Mouse (Mus musculus) layer of hippocampus, postnatal 36 days (tissue): Measurements from ENCODE around the gene Gemin7. TPM values are rescaled to one million over a fixed set of nuclear protein-coding genes. Genes with fewer than 3 reads are reported as not detected.
A peak's percentile ranks its signal among the peaks of the same experiment; 100 is the strongest.

ENCODE experiments used
- DNase-seq, 2 experiments: peaks; one replicate each; pipeline ENCODE4 v3.0.0; 2022
- total RNA-seq, 2 experiments: library from RNA; stranded (reverse); gene quantifications; 2 replicates each; pipeline ENCODE4 v1.2.3; 2021

Gemin7 gene
- total RNA-seq, 2 experiments from 2014 or later: 44.2 to 46.1 TPM

- DNase-seq: no peak
These were observed 1.8 kb downstream of the Gemin7 start for GRCm38 (mm10) chr7:19575559-19575958.

DNA sequence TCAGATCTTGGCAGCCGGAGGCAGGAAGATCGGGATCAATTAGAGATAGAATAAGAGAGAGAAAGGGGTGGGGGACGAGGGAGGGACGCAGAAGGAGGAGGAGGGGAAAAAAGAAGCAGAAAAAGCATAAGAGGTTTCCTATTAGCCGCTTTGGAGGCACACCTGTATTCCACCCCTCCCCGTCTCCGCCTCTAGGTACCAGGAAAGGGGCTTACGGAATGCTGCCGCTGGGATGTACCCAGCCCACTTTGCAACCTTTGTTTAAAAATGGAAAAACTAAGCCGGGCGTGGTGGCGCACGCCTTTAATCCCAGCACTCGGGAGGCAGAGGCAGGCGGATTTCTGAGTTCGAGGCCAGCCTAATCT lies 3.6 kb downstream of the Gemin7 start:
- DNase-seq: no peak

GRCm38 (mm10) chr7:19572926-19573775 lies 4.2 kb downstream of the Gemin7 start:
- peak; percentile 68 to 69 for DNase-seq

DNA sequence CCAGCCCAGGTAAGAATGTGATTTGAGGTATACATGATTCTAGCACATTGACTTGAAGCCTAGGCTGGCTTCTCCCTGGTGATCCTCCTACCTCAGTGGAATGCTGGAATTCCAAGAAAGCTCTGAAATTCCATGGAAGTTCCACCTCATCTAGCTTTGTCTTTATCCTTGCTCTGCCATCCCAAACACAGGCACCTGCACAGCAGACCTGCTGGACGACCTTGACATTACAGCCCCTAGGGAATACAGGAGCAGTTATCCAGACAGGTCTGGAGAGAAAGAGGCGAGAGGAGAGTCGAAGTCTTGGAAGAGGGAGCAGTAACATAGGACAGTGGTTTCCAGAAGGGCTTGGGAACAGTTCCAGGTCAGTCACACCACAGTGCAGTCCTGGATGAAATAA lies 7.7 kb downstream of the Gemin7 start:
- no peak for DNase-seq

GRCm38 (mm10) chr7:19567426-19567825 lies 10.0 kb downstream of the Gemin7 start:
- no peak for DNase-seq

DNA sequence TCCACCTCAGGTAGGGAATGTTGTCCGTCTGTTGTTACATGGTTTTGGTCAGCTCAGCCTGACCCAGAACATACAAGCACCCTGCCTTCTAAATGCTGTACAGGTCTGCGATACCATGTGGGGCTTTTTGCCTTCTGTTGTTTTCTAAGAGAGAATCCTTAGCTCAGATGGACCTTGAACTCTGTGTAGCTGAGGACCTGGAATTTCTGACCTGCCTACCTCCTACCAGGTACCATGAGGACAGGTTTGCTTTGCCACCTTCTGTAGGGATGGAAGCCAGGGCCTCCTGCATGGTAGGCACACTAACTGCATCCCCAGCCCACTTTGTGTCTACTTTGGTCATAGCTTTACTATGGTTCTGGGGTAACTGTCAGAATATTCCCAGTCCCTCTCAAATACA lies 11.6 kb downstream of the Gemin7 start:
- no peak for DNase-seq

- DNase-seq: no peak
These were observed 12.9 kb downstream of the Gemin7 start for GRCm38 (mm10) chr7:19564455-19564854.

- DNase-seq: no peak
These were observed 13.5 kb downstream of the Gemin7 start for GRCm38 (mm10) chr7:19563884-19564283.

DNA sequence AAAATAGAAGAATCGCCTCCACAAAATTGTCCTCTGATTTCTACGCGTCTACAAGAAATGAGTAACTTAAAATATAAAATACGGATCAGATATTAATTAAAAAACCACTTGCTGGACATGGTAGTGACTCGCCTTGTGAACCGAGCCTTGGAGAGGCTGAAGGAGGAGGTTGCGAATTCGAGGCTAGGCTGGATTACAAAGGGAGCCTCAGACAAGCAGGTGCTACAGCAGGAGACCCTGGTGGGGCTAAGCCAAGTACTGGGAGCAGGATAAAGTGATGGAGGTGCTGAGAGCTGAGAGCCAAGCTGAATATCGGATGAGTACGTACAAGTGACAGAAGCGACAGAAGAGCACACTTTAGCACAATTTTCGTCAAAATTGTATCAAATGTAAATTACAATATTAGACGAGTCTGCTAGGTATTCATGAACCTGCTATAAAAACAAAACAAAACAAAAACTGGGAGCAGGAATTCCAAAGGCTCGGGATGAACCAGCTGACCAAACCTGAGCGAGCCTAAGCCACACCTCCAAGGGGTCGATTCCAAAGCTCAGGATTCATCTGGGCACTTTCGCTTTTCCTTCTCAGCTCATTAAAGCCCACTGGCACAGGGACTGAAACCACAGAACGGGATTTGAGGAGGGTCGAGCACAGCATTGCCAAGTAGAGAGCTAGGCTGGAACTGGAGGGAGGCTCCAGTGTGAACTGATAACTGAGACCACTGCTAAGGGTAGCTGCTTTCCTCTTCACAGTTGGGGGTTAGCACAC lies 14.6 kb downstream of the Gemin7 start, which contains the start of gene Ppp1r37:
Gene Ppp1r37 (minus strand): TSS at position 434 of the 768 bp plus-strand sequence.
- no peak for DNase-seq

DNA sequence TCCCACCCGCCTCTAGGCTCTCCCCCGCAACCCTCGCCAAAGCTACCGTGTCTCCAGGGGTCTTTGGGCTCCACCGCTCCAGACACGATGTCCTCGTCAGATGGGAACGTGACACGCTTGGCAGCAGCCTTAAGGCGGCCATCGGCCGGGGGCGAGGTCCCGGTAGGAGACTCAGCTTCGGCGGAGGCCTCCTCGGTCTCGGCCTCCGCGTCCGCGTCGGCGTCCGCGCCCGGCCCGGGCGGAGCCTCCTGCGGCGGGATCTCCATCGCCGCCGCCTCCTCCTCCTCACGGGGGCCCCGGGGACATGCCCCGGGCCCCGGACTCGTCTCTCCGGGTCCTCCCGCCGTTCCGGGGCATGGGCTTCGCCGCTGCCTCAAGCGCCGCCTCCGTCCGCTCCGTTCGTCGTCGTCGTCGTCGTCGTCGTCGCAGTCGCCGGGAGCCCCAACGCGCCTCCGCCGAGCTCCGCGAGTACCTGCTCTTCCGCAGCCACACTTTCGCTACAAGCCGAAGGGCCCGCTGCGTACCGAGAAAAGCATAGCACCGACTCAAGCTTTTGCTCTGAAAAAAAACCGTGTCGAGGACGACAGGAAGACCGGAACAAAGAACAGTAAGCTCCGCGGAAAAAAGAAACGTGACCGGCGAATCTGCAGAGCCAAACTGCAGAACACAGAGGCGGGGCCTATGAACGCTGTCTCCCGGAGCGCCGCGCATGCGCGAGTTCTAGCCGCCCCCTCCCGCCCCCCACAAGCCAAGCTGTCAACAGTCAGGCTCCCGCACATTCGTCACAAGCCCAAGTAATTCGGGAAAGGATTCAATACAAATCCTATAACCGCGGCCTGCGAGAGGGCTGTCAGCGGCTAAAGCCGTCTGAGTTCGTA lies 15.4 kb downstream of the Gemin7 start:
- DNase-seq: peak; percentile 87

DNA sequence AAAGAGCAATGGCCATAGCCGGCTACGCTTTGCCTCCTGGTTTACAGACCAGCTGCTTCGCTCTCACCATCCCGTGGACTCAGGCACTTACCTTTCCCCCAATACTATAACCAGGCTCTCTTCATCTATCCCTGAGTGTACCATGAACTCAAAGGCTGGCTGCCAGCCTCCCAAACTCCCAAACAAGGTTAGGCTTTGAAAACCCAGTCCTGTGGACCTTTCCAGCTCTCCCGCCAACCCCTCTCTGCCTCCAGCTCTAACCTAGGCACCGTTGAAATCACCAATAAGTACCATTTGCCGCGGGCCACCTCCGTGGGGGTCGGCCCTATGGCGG lies 16.0 kb downstream of the Gemin7 start:
- DNase-seq: no peak

GRCm38 (mm10) chr7:19560491-19561260 lies 16.7 kb downstream of the Gemin7 start:
- no peak for DNase-seq

DNA sequence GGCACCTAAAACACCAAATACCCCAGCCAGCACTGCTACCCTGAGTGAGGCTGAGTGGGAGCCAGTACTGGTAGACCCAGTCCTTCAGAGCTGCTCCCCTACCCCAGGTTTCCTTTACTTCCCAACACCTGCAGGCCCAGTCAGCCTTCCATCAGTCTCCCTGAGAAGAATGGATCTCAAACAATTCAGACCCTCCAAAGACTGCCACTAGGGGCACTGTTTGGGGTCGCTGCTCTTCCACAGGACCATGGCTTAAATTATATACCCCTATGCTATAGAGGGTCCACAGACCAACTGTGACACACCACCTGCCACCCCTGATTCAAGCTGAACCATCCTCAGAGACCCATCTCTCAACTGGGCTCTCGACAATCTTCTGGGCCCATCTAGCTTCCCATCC lies 18.4 kb downstream of the Gemin7 start:
- DNase-seq: no peak

GRCm38 (mm10) chr7:19557982-19558900 lies 19.2 kb downstream of the Gemin7 start:
- DNase-seq: no peak

GRCm38 (mm10) chr7:19557086-19557485 lies 20.3 kb downstream of the Gemin7 start:
- DNase-seq: no peak

DNA sequence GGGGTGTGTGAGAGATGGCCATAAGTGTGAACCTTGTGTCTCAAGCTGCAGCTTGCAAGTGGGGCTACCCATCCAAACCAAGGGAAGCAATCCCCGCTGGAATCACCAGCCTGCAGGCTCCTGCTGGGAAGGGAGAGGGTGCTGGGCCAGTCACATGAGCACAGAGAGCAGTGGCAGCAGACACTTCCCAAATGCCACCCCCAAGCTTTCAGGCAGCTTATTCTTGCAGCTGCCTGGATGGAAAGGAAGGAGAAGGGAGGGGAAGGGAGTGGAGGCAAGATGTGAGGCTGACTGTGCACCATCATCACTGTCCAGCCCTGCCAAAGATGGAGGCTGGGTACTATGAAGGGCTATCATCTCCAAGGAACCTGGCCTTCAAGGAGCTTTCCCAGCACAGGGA lies 23.2 kb downstream of the Gemin7 start:
- DNase-seq: peak; percentile 31 to 55

DNA sequence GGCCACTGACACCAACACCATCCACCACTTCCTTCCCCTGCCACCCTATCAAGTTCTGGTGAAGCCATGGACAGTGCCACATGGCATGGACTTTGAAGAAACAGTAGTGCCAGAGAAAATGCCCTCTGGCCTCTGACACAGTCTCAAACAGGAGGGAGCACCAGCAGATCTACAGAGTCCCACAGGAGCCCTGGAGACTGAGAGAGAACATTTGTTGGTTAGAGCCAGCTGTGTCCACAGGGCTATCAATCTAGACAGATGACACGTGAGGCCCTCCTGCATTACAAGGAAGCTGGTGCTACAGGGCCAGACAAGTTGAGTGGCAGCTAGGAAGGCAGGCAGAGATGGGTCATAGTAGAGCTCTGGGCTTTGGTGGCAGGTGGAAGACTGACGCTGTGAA lies 25.0 kb downstream of the Gemin7 start:
- DNase-seq: no peak

DNA sequence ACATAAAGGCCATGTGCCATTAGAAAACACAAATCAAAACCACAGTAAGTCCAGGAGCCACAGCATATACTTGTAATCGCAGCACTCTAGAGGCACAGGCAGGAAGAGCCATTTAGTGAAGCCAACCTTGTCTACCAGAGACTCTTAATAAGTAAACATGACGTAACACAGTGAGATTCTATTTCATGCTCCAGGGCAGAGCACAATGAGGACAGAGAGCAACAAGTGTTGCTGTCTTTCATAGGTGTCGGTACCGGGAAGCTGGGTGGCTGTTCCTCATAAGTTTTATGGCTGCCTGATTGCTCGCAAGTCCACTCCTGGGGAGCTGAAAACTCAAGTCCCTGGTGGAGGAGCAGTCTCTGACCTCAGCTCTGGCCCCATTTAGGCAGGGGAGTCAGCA lies 25.8 kb downstream of the Gemin7 start:
- DNase-seq: no peak

- no peak for DNase-seq
These were observed 28.0 kb downstream of the Gemin7 start for GRCm38 (mm10) chr7:19549394-19549793.

- no peak for DNase-seq
These were observed 29.9 kb downstream of the Gemin7 start for GRCm38 (mm10) chr7:19547344-19547969.
